Mouse (Mus musculus): ENCODE results near the gene Tbx5.

- TF ChIP-seq HCFC1 (IDR thresholded peaks at IDR 0.05; ENCODE audit: borderline replicate concordance, insufficient read depth, low read length): no peak
- TF ChIP-seq MAFK (IDR thresholded peaks at IDR 0.05; ENCODE audit: insufficient read depth, low read depth, low read length): no peak
- TF ChIP-seq ZNF384 (IDR thresholded peaks at IDR 0.05; ENCODE audit: low read depth, low read length): no peak
- no peak for TF ChIP-seq CHD2 (IDR thresholded peaks at IDR 0.05; ENCODE audit: low read depth, low read length)
- TF ChIP-seq ZC3H11A (IDR thresholded peaks at IDR 0.05; ENCODE audit: borderline replicate concordance, low read depth, low read length): no peak
Observed at GRCm38 (mm10) chr5:119810994-119811690, 21.3 kb upstream of the Tbx5 start.
